Mouse (Mus musculus) ES-Bruce4 (cell line): ENCODE results near the gene Rhobtb1. TPM values are rescaled to one million over a fixed set of nuclear protein-coding genes. Genes with fewer than 3 reads are reported as not detected.
A peak's percentile ranks its signal among the peaks of the same experiment; 100 is the strongest.

Experiments used
- H3K27ac ChIP-seq: 2 replicates; pipeline ENCODE4 v1.5.1; 2012; ENCODE audit warnings: low read length, inconsistent platforms; ENCODE audit not compliant: insufficient read depth
- H3K27me3 ChIP-seq: 2 replicates; pipeline ENCODE4 v1.6.1; 2012; ENCODE audit warnings: mild to moderate bottlenecking, low read length, inconsistent platforms; ENCODE audit not compliant: control insufficient read depth, poor library complexity, insufficient read depth, severe bottlenecking
- H3K36me3 ChIP-seq: 2 replicates; pipeline ENCODE4 v1.6.1; 2012; ENCODE audit warnings: inconsistent platforms, mild to moderate bottlenecking, low read length, moderate library complexity; ENCODE audit not compliant: control insufficient read depth, poor library complexity, insufficient read depth, severe bottlenecking
- H3K4me1 ChIP-seq: one replicate; pipeline ENCODE4 v1.8.1; 2011; ENCODE audit warnings: low read length; ENCODE audit not compliant: control insufficient read depth, insufficient read depth
- H3K4me3 ChIP-seq: 2 replicates; pipeline ENCODE4 v1.5.1; 2011; ENCODE audit warnings: low read depth, mild to moderate bottlenecking, low read length
- H3K9ac ChIP-seq: 2 replicates; pipeline ENCODE4 v1.6.1; 2012; ENCODE audit warnings: low read depth, mild to moderate bottlenecking, inconsistent platforms; ENCODE audit not compliant: poor library complexity, severe bottlenecking
- H3K9me3 ChIP-seq: replicated peaks from 2 replicates; pipeline ENCODE4 v1.6.1; 2012; ENCODE audit warnings: mild to moderate bottlenecking, low read length, inconsistent platforms; ENCODE audit not compliant: control insufficient read depth, poor library complexity, insufficient read depth, severe bottlenecking
- CTCF ChIP-seq: IDR thresholded peaks from one replicate; pipeline ENCODE4 v1.8.1; 2011; ENCODE audit warnings: low read depth, low read length
- EP300 ChIP-seq: IDR thresholded peaks from 2 replicates; pipeline ENCODE4 v1.6.1; 2011; ENCODE audit warnings: low read depth, low read length; ENCODE audit not compliant: insufficient read depth
- POLR2A ChIP-seq: IDR thresholded peaks from one replicate; pipeline ENCODE4 v1.8.1; 2011; ENCODE audit warnings: low read length; ENCODE audit not compliant: insufficient read depth
- polyA plus RNA-seq: library from polyadenylated mRNA; stranded (reverse); fragments of >200 nt; gene quantifications from 2 replicates; pipeline ENCODE4 v1.2.4, GENCODE M21; 2011; ENCODE audit warnings: low read depth; ENCODE audit not compliant: missing spikeins, insufficient read depth, insufficient read length

The Rhobtb1 gene
- polyA plus RNA-seq, 1 experiment: 2.9 TPM

GRCm38 (mm10) chr10:69295919-69296318 is 144.7 kb downstream of the Rhobtb1 start:
- no peak for TF ChIP-seq EP300
- no peak for TF ChIP-seq POLR2A
- TF ChIP-seq CTCF: no peak
- H3K9me3 ChIP-seq: no peaks in the 10 kb centered on the region
- H3K9ac ChIP-seq: no peak overlapping the region
- H3K36me3 ChIP-seq: no peaks in the 10 kb centered on the region
- H3K27me3 ChIP-seq: no peaks in the 10 kb centered on the region
- H3K4me1 ChIP-seq: no peaks in the 10 kb centered on the region
- no peak overlapping the region for H3K27ac ChIP-seq
- H3K4me3 ChIP-seq: no peak overlapping the region

- Histone ChIP-seq H3K27me3 (no peaks in the 10 kb centered on the region), H3K9ac (no peak overlapping the region), H3K4me1 (peaks cover 1% of the 10 kb centered on the region), H3K9me3 (no peaks in the 10 kb centered on the region; the same call in 1 of the 2 replicates), H3K27ac (no peak overlapping the region), H3K36me3 (no peaks in the 10 kb centered on the region), H3K4me3 (no peak overlapping the region)
- TF ChIP-seq CTCF: no peak
- no peak for TF ChIP-seq POLR2A
- no peak for TF ChIP-seq EP300
Observed at GRCm38 (mm10) chr10:69299985-69300384, 148.8 kb downstream of the Rhobtb1 start.

- Histone ChIP-seq H3K27me3 (no peaks in the 10 kb centered on the region), H3K9me3 (no peaks in the 10 kb centered on the region; the same call in 1 of the 2 replicates), H3K4me1 (peaks cover 1% of the 10 kb centered on the region), H3K9ac (no peak overlapping the region), H3K36me3 (no peaks in the 10 kb centered on the region), H3K4me3 (no peak overlapping the region), H3K27ac (no peak overlapping the region)
- TF ChIP-seq EP300 (no peak), CTCF (no peak), POLR2A (no peak)
Observed at GRCm38 (mm10) chr10:69302667-69303066, 151.4 kb downstream of the Rhobtb1 start.

- Histone ChIP-seq H3K4me3 (no peak overlapping the region), H3K4me1 (peaks cover 1% of the 10 kb centered on the region), H3K27me3 (no peaks in the 10 kb centered on the region), H3K27ac (no peak overlapping the region), H3K36me3 (no peaks in the 10 kb centered on the region), H3K9ac (no peak overlapping the region), H3K9me3 (no peaks in the 10 kb centered on the region; the same call in 1 of the 2 replicates)
- TF ChIP-seq EP300 (no peak), CTCF (no peak), POLR2A (no peak)
Observed at GRCm38 (mm10) chr10:69304819-69305218, 153.6 kb downstream of the Rhobtb1 start.

GRCm38 (mm10) chr10:69305600-69305999 is 154.4 kb downstream of the Rhobtb1 start:
- no peak for TF ChIP-seq CTCF
- no peak for TF ChIP-seq POLR2A
- TF ChIP-seq EP300: no peak

GRCm38 (mm10) chr10:69306205-69306604 is 155.0 kb downstream of the Rhobtb1 start:
- no peaks in the 10 kb centered on the region for H3K36me3 ChIP-seq
- no peak overlapping the region for H3K9ac ChIP-seq
- H3K9me3 ChIP-seq: no peaks in the 10 kb centered on the region; the same call in 1 of the 2 replicates
- no peak overlapping the region for H3K27ac ChIP-seq
- peaks cover 1% of the 10 kb centered on the region for H3K4me1 ChIP-seq
- H3K27me3 ChIP-seq: no peaks in the 10 kb centered on the region
- no peak overlapping the region for H3K4me3 ChIP-seq
- TF ChIP-seq POLR2A: no peak
- TF ChIP-seq CTCF: peak; percentile 89
- TF ChIP-seq EP300: no peak

More at GRCm38 (mm10) chr10:69305600-69305999, 154.4 kb downstream of the Rhobtb1 start:
- Histone ChIP-seq H3K27ac (no peak overlapping the region), H3K9me3 (no peaks in the 10 kb centered on the region; the same call in 1 of the 2 replicates), H3K27me3 (no peaks in the 10 kb centered on the region), H3K36me3 (no peaks in the 10 kb centered on the region), H3K4me3 (no peak overlapping the region), H3K9ac (no peak overlapping the region), H3K4me1 (peaks cover 1% of the 10 kb centered on the region)
